Mouse (Mus musculus) olfactory bulb, adult 2 months (tissue): ENCODE results near the gene Ankrd44.

Experiments used
- CTCF ChIP-seq: fragments of 200-500 bp; IDR thresholded peaks from 2 replicates; pipeline ENCODE4 v1.5.1; 2012; ENCODE audit warnings: low read depth, mild to moderate bottlenecking, low read length, moderate library complexity; ENCODE audit not compliant: insufficient read depth
- POLR2A ChIP-seq: fragments of 200-500 bp; IDR thresholded peaks from 2 replicates; pipeline ENCODE4 v1.6.1; 2012; ENCODE audit warnings: mild to moderate bottlenecking, low read depth, low read length, moderate library complexity; ENCODE audit not compliant: insufficient read depth

GRCm38 (mm10) chr1:54882856-54883467 lies 43.2 kb downstream of the Ankrd44 start:
- TF ChIP-seq CTCF (no peak), POLR2A (no peak)
